Mouse (Mus musculus): Measurements from ENCODE around the gene Slc23a4.

DNA sequence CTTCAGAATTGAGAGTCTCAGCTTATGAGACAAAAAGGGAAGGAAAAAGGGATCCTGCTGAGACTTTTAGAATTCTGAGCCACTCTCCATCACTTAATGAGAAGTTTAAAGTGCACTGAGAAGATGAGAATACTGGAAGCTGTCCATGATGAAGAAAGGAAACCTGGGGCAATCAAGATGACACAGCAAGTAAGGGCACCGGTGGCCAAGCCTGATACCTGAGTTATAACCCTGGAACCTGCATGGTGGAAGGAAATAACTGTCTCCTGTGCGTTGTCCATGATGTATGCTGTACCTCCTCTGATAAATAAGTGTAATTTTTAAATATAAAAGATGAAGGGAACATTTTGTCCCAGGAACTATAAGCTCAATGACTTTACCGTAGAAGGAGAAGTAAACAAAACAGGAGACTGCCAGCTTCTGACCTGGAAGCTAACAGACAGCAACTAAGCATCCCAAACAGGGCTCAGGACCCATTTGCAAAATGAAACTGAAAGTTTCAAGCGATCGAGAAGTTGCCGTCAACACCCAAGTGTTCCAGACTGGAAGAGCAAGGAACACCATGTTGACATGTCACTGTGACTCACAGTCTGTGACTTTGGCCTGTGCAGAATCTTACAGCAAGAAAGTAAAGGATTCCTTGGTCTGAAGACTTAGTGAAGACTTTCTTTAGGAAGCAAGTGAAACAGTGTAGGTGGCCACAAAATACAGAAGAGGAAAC lies 22.2 kb downstream of the Slc23a4 start:
- TF ChIP-seq EP300 (IDR thresholded peaks at IDR 0.05; ENCODE audit: low read depth) (no peak), CTCF (IDR thresholded peaks at IDR 0.05; ENCODE audit: low read depth) (no peak)

Data from liver, postnatal 0 days (tissue).